Mouse (Mus musculus): Measurements from ENCODE around the gene Vmn1r11.

Vmn1r11 gene

GRCm38 (mm10) chr6:57133155-57133554, at the start of gene Vmn1r11:
Vmn1r11 (plus strand) TSS chr6:57133455.
- DNase-seq (ENCODE audit: low spot score in 2 of 2), result no peak

- no peak for DNase-seq (ENCODE audit: low spot score in 2 of 2)
Measured at GRCm38 (mm10) chr6:57106358-57106757, 26.9 kb upstream of the Vmn1r11 start.

- no peak for DNase-seq (ENCODE audit: low spot score in 2 of 2)
Measured at GRCm38 (mm10) chr6:57109154-57109553, 24.1 kb upstream of the Vmn1r11 start, which contains the start of gene Vmn1r10. Vmn1r10 (plus strand) TSS chr6:57109454.

DNA sequence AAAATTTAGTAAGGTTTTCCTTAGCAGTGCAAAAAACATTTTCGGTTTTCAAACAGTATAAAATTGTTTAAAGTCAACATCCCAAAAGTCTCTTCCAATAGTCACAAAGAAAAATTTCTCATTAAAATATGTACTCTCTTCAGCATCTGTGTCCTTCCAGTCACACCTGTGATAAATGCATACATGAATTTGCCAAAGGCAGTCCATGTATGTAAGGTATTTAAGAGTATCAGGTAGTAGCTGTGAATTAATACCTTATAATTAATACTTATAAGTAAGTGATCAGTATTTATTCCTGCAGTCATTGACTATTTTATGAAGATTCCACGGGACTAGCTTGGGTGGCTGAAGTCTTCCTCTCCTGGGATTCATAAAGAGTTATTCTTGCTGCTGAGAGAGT, 23.4 kb downstream of the Vmn1r11 start, which contains the start of gene Vmn1r12:
Gene Vmn1r12, plus strand, starts transcription at position 301 of the 400 bp plus-strand sequence.
- no peak for DNase-seq (ENCODE audit: low spot score in 2 of 2)
